Mouse (Mus musculus) C2C12 (cell line): ENCODE data around the gene Rnf180. TPM values are rescaled to one million over a fixed set of nuclear protein-coding genes. Genes with fewer than 3 reads are reported as not detected.

ENCODE experiments used
- H3K27me3 ChIP-seq: one replicate; pipeline ENCODE4 v1.6.1; 2011; ENCODE audit not compliant: control insufficient read depth, insufficient read depth, insufficient read length
- H3K36me3 ChIP-seq: one replicate; pipeline ENCODE4 v1.6.1; 2011; ENCODE audit not compliant: control insufficient read depth, insufficient read depth
- H3K4me3 ChIP-seq: one replicate; pipeline ENCODE4 v1.5.1; 2011; ENCODE audit warnings: mild to moderate bottlenecking, control low read depth; ENCODE audit not compliant: poor library complexity, insufficient read depth, severe bottlenecking
- H3K79me2 ChIP-seq: one replicate; pipeline ENCODE4 v1.6.1; 2011; ENCODE audit not compliant: control insufficient read depth, insufficient read depth
- H3K79me3 ChIP-seq: one replicate; pipeline ENCODE4 v1.6.1; 2011; ENCODE audit warnings: low read depth, control low read depth
- H3ac ChIP-seq: one replicate; pipeline ENCODE3; 2011; ENCODE audit warnings: low read depth; ENCODE audit not compliant: control insufficient read depth, insufficient read length
- CEBPB ChIP-seq: IDR thresholded peaks from one replicate; pipeline ENCODE4 v1.6.1; 2011; ENCODE audit warnings: low read depth, mild to moderate bottlenecking, control low read depth, moderate library complexity
- CTCF ChIP-seq: IDR thresholded peaks from one replicate; pipeline ENCODE4 v1.5.1; 2011; ENCODE audit not compliant: control insufficient read depth, insufficient read depth, insufficient read length
- FOSL1 ChIP-seq: IDR thresholded peaks from one replicate; pipeline ENCODE4 v1.8.0; 2011; ENCODE audit warnings: mild to moderate bottlenecking, low read length; ENCODE audit not compliant: poor library complexity, insufficient read depth, severe bottlenecking
- MAX ChIP-seq: IDR thresholded peaks from one replicate; pipeline ENCODE4 v1.6.1; 2011; ENCODE audit warnings: mild to moderate bottlenecking, control low read depth
- MYOD1 ChIP-seq: IDR thresholded peaks from one replicate; pipeline ENCODE4 v1.6.1; 2011; ENCODE audit warnings: low read depth; ENCODE audit not compliant: control insufficient read depth, insufficient read length
- MYOG ChIP-seq: IDR thresholded peaks from one replicate; pipeline ENCODE4 v1.6.1; 2011; ENCODE audit not compliant: control insufficient read depth, insufficient read length; ENCODE audit errors: extremely low read depth
- USF1 ChIP-seq: IDR thresholded peaks from one replicate; pipeline ENCODE4 v1.6.1; 2011; ENCODE audit warnings: low read depth, mild to moderate bottlenecking, control low read depth, moderate library complexity
- polyA plus RNA-seq: library from polyadenylated mRNA; unstranded; fragments of >200 nt; fragmentation: generic; extraction: Trizol; gene quantifications from one replicate; pipeline ENCODE4 v1.2.1, GENCODE M21; 2012; ENCODE audit warnings: missing spikeins

Rnf180 gene
- polyA plus RNA-seq, 1 experiment, result not detected

- no peaks in the 10 kb centered on the region for H3K79me3 ChIP-seq
- H3K79me2 ChIP-seq, result no peaks in the 10 kb centered on the region
- no peaks in the 10 kb centered on the region for H3K27me3 ChIP-seq
- no peak for TF ChIP-seq MAX
- TF ChIP-seq FOSL1, result no peak
- no peak for TF ChIP-seq USF1
- TF ChIP-seq CEBPB, result no peak
- no peak for TF ChIP-seq MYOD1
- no peak for TF ChIP-seq CTCF
- TF ChIP-seq MYOG, result no peak
- no peak overlapping the region for H3ac ChIP-seq
- no peaks in the 10 kb centered on the region for H3K36me3 ChIP-seq
- H3K4me3 ChIP-seq, result no peak overlapping the region
Observed at GRCm38 (mm10) chr13:105139881-105140280, 154.7 kb downstream of the Rnf180 start.

- H3K4me3 ChIP-seq, result no peak overlapping the region
- H3K27me3 ChIP-seq, result no peaks in the 10 kb centered on the region
- H3ac ChIP-seq, result no peak overlapping the region
- H3K79me2 ChIP-seq, result no peaks in the 10 kb centered on the region
- no peaks in the 10 kb centered on the region for H3K79me3 ChIP-seq
- no peaks in the 10 kb centered on the region for H3K36me3 ChIP-seq
- no peak for TF ChIP-seq MYOD1
- TF ChIP-seq CEBPB, result no peak
- TF ChIP-seq MYOG, result no peak
- TF ChIP-seq MAX, result no peak
- no peak for TF ChIP-seq CTCF
- TF ChIP-seq USF1, result no peak
- TF ChIP-seq FOSL1, result no peak
Observed at GRCm38 (mm10) chr13:105134397-105134796, 160.2 kb downstream of the Rnf180 start.

GRCm38 (mm10) chr13:105132776-105133175, 161.8 kb downstream of the Rnf180 start:
- no peaks in the 10 kb centered on the region for H3K27me3 ChIP-seq
- TF ChIP-seq USF1 (no peak), MYOD1 (no peak), FOSL1 (no peak), MYOG (no peak), MAX (no peak), CEBPB (no peak), CTCF (no peak)
- H3ac ChIP-seq, result no peak overlapping the region
- H3K36me3 ChIP-seq, result no peaks in the 10 kb centered on the region
- no peaks in the 10 kb centered on the region for H3K79me2 ChIP-seq
- no peaks in the 10 kb centered on the region for H3K79me3 ChIP-seq
- H3K4me3 ChIP-seq, result no peak overlapping the region

- H3ac ChIP-seq, result no peak overlapping the region
- H3K79me2 ChIP-seq, result no peaks in the 10 kb centered on the region
- H3K79me3 ChIP-seq, result no peaks in the 10 kb centered on the region
- H3K4me3 ChIP-seq, result no peak overlapping the region
- TF ChIP-seq MAX (no peak), CTCF (no peak), FOSL1 (no peak), CEBPB (no peak), MYOG (no peak), USF1 (no peak), MYOD1 (no peak)
- H3K27me3 ChIP-seq, result no peaks in the 10 kb centered on the region
- H3K36me3 ChIP-seq, result no peaks in the 10 kb centered on the region
Observed at GRCm38 (mm10) chr13:105132370-105132769, 162.2 kb downstream of the Rnf180 start.

- TF ChIP-seq MYOD1 (no peak), FOSL1 (no peak), MYOG (no peak), CEBPB (no peak), MAX (no peak), USF1 (no peak), CTCF (no peak)
- H3K4me3 ChIP-seq, result no peak overlapping the region
- no peaks in the 10 kb centered on the region for H3K79me2 ChIP-seq
- no peaks in the 10 kb centered on the region for H3K36me3 ChIP-seq
- no peaks in the 10 kb centered on the region for H3K79me3 ChIP-seq
- no peaks in the 10 kb centered on the region for H3K27me3 ChIP-seq
- no peak overlapping the region for H3ac ChIP-seq
Observed at GRCm38 (mm10) chr13:105130080-105130479, 164.5 kb downstream of the Rnf180 start.

- TF ChIP-seq CTCF (no peak), MAX (no peak), MYOG (no peak), CEBPB (no peak), MYOD1 (no peak), FOSL1 (no peak), USF1 (no peak)
- Histone ChIP-seq H3K79me3 (no peaks in the 10 kb centered on the region), H3K4me3 (no peak overlapping the region), H3K79me2 (no peaks in the 10 kb centered on the region), H3K27me3 (no peaks in the 10 kb centered on the region), H3K36me3 (no peaks in the 10 kb centered on the region), H3ac (no peak overlapping the region)
Observed at GRCm38 (mm10) chr13:105122092-105122491, 172.5 kb downstream of the Rnf180 start.
